Mouse (Mus musculus): Measurements from ENCODE around the gene Prkx.

Prkx gene

GRCm38 (mm10) chrX:77796238-77796835, at the start of gene Prkx:
Gene Prkx, minus strand, starts transcription at chrX:77796278.
- peak; percentile 32 for DNase-seq (ENCODE audit: low spot score)

GRCm38 (mm10) chrX:77812031-77812430, 16.0 kb upstream of the Prkx start:
- DNase-seq (ENCODE audit: low spot score): no peak

GRCm38 (mm10) chrX:77810608-77811206, 14.6 kb upstream of the Prkx start:
- DNase-seq (ENCODE audit: low spot score): peak; percentile 30

GRCm38 (mm10) chrX:77808602-77809001, 12.5 kb upstream of the Prkx start:
- DNase-seq (ENCODE audit: low spot score): peak; percentile 48

DNA sequence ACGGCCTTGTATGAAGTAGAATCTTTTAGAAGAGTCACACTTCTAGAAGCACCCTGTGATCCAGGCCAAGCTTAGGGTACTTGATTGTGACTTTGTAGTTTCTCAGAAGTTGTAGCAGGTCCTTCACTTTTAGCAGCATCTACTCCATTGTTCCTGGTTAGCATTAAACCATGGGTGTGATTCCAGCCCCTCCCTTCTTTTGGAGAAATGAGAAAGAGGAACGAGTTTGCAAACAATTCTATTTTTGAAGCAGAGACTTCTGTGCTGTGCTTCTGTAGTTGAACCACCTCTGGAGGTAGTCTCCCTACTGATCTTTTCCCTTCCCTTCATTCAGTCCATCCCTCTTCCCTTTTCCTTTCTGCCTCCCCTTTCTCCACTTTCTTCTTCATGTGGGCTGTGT, 6.2 kb upstream of the Prkx start:
- DNase-seq (ENCODE audit: low spot score): no peak

GRCm38 (mm10) chrX:77801543-77801942, 5.5 kb upstream of the Prkx start:
- DNase-seq (ENCODE audit: low spot score): no peak

DNA sequence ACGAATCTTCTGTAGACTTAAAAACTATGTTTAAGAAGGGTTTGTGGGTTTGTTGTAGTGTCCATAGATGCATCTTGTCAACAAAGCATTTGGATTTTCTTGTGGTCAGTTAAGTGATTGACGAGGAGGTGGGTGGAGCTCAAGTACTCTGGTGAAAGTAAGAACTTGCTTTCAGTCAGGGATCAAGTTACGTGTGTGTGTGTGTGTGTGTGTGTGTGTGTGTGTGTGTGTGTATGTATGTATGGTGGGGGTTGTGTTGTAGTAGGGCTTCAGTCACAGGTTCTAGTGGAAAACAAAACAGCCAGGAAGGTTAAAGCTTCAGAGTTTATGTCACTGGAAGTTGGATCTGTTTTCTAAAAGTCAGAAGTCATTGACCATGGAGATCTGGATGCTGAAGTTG, 3.5 kb upstream of the Prkx start:
- DNase-seq (ENCODE audit: low spot score): no peak

DNA sequence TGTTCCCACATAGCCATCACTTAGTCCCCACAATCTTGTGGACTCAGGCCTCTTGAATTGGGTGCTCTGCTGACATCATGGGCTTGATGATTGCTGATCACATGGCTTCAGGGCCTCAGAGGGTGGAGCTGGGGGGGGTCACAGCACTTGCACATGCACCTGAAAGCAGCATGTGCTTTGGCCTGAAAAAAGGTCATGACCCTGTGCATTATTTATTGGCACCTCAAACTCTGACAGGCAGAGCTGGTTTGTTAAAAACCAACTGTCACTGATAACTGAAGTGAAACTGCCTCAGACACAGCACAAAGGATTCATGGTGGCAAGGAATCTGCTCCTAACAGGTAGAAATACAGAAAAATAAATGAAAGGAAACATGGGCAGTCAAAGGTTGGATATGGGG, 1.7 kb upstream of the Prkx start:
- no peak for DNase-seq (ENCODE audit: low spot score)

DNA sequence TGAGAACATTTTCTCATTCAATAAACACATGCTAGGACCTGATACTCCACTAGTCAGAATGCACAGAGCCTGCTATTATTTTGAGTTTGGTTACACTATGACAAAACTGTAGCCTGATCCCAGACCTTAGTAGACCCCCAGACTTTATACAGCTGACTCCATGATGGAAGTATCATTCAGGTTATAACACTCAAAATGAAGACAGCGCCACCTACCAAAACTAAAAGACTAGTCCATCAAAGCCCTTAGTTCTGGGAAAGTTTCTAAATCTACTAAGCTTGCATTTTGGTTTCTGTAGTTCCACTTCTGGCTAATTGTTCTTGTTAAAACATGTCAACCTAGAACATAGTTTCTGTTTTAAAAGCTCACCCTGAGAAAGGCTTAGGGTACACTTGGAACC, 838 bp upstream of the Prkx start:
- no peak for DNase-seq (ENCODE audit: low spot score)

DNA sequence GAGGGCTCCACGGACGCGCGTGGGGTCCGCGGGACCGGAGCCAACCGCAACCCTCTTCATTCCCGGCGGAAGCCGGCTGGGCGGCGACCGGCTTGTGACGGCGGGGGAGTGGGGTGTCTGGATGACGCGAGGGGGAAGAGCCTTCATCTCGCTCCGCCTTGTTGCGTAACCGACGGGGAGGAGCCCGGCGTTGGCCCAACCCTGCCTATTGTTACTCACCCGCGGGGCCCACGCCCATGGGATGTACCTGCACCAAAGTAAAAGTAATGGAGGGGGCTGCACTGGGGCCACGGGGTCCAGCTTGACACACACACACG, 262 bp downstream of the Prkx start:
- peak; percentile 85 for DNase-seq (ENCODE audit: low spot score)

- peak; percentile 4 for DNase-seq (ENCODE audit: low spot score)
Measured at GRCm38 (mm10) chrX:77794962-77795857, 868 bp downstream of the Prkx start.

GRCm38 (mm10) chrX:77788675-77789074, 7.4 kb downstream of the Prkx start:
- no peak for DNase-seq (ENCODE audit: low spot score)

- no peak for DNase-seq (ENCODE audit: low spot score)
Measured at GRCm38 (mm10) chrX:77786354-77786753, 9.7 kb downstream of the Prkx start.

- no peak for DNase-seq (ENCODE audit: low spot score)
Measured at GRCm38 (mm10) chrX:77777822-77778221, 18.3 kb downstream of the Prkx start.

GRCm38 (mm10) chrX:77765153-77765552, 30.9 kb downstream of the Prkx start:
- no peak for DNase-seq (ENCODE audit: low spot score)

GRCm38 (mm10) chrX:77744260-77744659, 51.8 kb downstream of the Prkx start:
- no peak for DNase-seq (ENCODE audit: low spot score)

DNA sequence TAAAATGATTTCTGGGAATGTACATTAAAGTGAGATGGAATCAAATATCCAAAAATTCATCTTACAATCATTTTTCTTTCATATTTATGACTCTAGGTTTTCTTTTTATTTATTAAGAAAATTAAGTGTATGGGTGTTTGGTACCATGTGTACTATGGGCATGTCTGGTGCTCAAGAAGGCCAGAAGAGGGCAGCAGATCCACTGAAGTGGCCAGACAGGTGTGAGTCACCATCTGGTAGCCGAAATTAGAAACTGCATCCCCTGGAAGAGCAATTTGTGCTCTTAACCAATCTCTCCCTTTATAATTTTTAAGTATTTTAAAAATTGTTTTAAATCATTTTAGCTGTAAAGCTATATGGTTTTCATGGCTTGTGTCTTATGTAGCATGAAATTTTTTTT, 54.7 kb downstream of the Prkx start:
- no peak for DNase-seq (ENCODE audit: low spot score)

DNA sequence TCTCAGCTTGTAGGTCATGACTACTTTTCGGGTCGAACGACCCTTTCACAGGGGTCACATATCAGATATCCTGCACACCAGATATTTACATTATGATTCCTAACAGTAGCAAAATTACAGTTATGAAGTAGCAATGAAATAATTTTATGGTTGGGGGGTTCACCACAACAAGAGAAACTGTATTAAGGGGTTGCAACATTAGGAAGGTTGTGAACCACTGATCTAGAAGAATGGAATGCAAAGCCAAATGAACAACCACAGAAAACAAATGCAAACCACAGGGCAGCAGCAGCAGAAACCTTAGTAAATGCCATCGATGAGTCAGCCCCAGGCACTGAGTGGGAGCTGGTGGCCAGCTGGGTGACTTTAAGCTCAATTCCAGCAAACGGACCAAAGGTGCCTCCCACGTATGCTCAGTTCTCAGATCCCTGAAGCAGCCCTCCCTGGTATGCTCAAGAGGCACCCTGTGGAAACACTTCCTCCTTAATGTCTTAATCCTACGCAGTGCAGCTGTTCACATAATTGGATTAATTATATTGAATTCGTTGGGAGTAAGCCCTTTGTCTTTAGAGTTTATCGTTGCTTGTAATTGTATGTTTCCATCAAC, 62.0 kb downstream of the Prkx start:
- no peak for DNase-seq (ENCODE audit: low spot score)

- peak; percentile 5 for DNase-seq (ENCODE audit: low spot score)
Measured at GRCm38 (mm10) chrX:77720298-77720697, 75.8 kb downstream of the Prkx start.
